Mouse (Mus musculus): ENCODE data around the gene Gp9. TPM values are rescaled to one million over a fixed set of nuclear protein-coding genes. Genes with fewer than 3 reads are reported as not detected.
"Not testable (repeated sequence)": the region's sequence is repeated elsewhere in the genome, so short reads cannot be mapped to it uniquely, and the experiment has no call there.

The Gp9 gene
- total RNA-seq, 2 experiments from 2014 or later, result 2.2 to 2.3 TPM

GRCm38 (mm10) chr6:87748531-87748930 lies 29.3 kb upstream of the Gp9 start:
- no peak for ATAC-seq (replicated peaks; ENCODE audit: poor library complexity)

DNA sequence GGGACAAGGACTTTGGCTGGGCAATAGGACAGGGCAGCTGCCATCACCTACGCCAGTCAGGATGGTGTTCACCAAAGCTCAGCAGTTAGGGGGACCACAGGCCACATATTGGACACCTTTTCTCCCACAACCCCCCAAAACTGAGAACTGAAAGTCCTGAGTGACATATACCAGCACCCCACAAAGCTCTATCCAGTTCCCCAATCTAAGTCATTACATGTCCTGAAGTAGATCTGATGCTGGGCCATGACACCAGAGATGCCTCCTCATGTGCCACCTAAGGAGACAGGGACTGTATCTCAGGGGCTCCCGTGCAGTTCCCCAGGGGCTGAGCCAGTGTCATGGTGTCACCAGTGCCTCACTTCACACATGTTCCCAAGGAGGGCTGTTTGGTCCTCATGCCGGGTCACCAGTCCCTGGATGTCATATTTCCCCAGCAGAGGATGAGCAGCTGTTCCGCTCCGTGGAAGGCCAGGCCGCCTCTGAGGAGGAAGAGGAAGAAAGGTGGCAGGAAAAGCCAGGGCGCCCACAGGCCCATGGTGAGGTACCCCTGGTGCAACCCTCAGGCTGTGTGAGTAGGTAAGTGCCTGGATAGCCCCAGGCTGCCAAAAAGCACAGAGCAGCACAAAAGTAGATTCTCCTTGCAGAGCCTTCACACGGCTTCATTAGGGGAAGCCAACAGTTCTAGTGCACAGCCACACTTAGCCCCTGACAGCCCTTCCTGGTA lies 27.5 kb upstream of the Gp9 start:
- peak; percentile 47 for ATAC-seq (replicated peaks; ENCODE audit: poor library complexity)

- no peak for ATAC-seq (replicated peaks; ENCODE audit: poor library complexity)
Measured at GRCm38 (mm10) chr6:87751574-87751973, 26.3 kb upstream of the Gp9 start.

DNA sequence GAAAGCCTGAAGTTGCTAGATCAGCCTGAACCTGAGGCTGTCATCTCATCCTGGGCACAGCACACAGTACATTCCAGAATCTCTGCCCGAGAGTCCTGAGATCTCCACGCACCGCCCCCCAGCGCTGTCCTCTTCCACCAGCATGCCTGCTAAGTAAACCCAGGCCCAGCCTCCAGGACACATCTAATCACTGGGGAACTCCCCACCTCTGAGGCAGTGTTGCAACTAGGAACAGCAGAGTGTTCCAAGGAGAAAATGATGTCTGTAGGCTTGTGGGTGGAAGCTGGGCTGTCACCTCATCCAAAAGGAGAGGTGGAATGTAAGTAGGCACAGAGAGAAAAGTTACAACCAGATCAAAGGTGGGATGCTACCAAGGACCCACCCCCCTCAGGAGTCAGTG lies 22.7 kb upstream of the Gp9 start:
- no peak for ATAC-seq (replicated peaks; ENCODE audit: poor library complexity)

DNA sequence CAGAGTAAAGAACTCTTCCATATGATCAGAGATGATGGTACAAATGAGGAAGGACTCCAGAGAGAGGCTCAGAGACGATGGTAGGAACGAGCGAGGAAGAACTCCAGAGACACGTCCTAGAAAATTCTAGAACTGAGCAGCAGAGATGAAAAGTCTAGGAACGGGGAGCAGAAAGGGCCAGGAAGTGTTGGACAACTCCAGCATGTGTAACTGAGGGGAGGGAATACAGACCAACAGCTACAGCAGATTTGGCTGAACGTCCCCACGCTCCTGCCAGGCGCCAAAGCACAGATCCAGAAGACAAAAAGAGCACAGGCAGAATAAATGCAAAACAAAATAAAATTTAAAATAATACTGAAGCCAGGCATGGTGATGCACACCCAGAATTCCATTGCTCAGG lies 21.0 kb upstream of the Gp9 start:
- no peak for ATAC-seq (replicated peaks; ENCODE audit: poor library complexity)

DNA sequence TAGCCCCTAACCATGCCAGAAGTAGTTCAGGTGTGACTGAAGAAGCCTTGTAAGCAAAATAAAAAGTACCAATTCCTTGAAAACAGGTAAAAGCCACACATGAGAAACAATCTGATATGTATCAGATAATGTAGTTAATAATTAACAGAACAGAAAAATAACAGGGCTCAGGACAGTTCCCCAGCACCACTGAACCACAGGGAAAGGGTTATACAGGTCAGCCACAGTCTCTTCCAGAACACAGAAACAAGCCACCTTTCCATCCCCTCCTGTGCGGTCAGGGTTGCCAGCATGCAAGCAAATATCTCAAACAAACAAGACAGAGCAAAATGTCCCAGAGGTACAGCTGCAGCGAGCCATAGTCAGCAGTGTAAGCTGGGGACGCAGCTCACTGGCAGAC lies 18.5 kb upstream of the Gp9 start:
- ATAC-seq (replicated peaks; ENCODE audit: poor library complexity), result no peak

DNA sequence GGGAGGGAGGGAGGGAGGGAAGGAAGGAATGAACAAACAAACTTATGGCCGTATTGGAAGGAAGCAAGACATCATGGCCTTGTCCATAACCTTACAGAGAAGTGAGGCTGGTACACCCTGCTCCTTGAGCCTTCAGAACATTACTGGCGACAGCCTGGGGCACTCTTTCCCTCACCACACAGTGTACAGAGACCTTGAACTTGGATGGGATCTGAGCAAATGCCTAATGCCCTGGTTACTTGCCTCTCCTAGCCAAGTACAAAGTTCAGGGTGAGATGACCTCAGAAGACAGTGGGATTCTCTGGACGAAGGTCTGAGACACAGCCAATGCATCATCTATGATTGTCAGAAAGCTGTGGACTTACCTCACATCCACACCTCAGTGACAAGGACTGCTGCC lies 18.0 kb upstream of the Gp9 start:
- ATAC-seq (replicated peaks; ENCODE audit: poor library complexity), result no peak

DNA sequence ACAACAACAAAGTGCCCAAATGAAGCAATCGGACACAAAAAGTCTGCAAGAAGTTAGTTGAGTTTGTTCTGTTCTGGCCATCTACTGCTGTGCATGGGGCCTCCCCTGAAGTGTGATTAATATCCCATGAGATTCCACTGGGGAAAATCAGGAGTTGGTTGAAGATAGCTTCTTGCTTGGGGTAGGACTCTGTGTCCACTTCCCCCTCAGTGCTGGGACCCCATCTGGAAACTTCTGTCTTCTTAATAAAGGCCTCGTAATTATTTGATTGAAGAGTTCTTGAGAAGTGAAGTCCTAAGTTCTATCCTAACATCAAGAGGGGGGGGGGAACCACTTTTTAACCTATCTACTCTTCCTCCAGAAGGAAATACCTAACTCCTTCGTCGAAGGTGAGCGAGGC lies 15.7 kb upstream of the Gp9 start:
- no peak for ATAC-seq (replicated peaks; ENCODE audit: poor library complexity)

DNA sequence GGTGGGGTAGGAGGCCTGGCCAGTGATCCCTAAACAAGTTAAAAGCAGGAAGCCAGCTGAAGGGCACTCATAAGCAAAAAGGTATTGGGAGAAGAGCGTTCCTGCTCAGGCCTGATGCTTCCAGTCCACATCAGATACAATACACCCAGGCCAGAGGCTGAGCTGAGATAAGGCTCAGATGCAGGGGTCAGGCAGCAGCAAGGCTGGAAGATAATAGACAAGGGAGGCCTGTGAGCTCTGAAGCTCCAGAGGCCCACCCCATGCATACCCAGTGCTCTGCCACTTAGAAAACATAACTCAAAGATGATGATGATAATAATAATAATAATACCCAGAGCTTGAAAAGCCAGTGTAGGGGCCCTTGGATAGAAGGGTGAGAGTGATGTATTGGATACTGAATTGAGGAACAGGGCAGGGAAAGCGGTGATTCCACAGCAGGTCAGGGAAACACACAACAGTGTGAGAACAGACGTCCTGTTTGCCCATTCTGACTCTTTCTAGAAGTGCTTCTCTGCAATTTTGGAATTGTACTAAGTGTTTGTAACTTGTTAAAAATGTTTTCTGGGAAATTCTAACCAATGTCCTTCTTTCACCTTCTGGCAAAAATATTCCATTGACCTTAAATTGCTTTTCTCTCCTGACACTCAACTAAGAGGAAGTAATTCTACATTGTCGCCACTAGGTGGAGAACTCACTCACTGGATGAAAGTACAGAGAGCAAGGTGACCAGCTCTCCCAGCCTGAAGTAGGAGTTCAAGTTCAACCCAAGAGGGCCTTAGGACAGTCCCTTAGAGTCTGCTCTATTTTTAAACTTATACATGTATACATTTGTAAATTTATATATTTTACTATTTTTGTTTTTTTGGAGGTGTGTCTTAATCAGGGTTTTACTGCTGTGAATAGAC lies 14.2 kb upstream of the Gp9 start:
- peak; percentile 97 for ATAC-seq (replicated peaks; ENCODE audit: poor library complexity)

GRCm38 (mm10) chr6:87764296-87764695 lies 13.6 kb upstream of the Gp9 start:
- ATAC-seq (replicated peaks; ENCODE audit: poor library complexity), result not testable (repeated sequence)

DNA sequence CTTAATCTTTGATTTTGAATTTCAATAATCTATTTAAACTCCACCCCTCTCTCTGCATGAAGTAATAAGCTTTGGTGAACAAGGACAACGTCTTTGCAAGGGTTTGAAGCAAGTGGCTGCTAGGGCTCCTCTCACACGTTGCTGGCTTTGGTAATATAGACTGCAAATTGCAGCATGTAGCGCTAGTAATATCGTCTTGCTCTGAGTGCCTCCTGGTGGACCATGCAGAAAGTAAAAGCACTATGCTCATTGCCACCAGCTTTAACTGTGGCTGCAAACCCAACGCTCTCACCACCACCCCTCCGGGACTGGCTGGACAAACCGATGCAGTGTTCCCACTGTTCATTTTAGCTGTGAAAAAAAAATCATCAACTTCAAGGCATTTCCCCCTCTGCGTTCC lies 7.2 kb upstream of the Gp9 start:
- peak; percentile 96 for ATAC-seq (replicated peaks; ENCODE audit: poor library complexity)

GRCm38 (mm10) chr6:87774466-87774865 lies 3.4 kb upstream of the Gp9 start:
- ATAC-seq (replicated peaks; ENCODE audit: poor library complexity), result no peak

GRCm38 (mm10) chr6:87774909-87775308 lies 3.0 kb upstream of the Gp9 start:
- no peak for ATAC-seq (replicated peaks; ENCODE audit: poor library complexity)

DNA sequence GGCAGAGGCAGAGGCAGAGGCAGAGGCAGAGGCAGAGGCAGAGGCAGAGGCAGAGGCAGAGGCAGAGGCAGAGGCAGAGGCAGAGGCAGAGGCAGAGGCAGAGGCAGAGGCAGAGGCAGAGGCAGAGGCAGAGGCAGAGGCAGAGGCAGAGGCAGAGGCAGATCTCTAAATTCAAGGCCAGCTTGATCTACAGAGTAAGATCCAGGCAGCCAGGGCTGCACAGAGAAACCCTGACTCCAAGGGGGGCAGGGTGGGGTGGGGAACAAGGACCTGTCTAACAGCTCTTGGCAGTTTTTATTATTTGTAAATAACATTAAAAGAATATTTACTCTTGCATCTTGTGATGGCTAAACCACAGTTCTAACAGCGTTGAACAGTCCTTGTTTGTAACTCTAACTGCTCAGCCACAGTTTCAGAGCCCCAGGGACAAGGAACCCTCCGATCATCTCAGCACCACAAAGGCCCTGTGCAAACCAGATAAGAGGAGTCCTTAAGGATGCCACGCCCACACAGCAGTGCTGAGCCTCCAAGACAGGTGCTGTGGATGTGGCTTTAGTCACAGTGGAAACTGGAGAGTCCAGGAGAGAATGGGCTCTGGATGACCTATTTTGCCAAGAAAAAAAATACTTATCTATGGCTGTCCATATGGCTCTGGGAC lies 2.2 kb upstream of the Gp9 start:
- ATAC-seq (replicated peaks; ENCODE audit: poor library complexity), result peak; percentile 91

DNA sequence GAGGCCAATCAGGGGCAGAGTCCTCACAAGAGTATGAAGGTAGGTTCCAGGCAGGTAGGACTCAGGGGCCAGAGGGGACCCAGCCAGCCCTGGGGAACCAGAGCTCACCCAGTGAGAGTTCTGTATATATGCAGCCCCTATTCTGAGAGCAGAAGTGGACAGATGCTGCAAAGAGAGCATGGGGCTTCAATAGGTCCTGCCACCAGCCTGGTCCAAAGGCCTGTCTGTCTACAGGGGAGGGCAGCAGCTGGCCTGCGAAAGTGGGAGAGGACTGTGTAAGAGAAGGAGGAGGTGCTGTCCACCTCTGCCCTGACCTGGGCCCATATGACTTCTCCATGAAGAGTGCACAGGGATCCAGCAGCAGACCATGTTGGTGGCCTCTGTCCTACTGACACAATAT lies 1.2 kb upstream of the Gp9 start:
- no peak for ATAC-seq (replicated peaks; ENCODE audit: poor library complexity)

- peak; percentile 50 for ATAC-seq (replicated peaks; ENCODE audit: poor library complexity)
Measured at GRCm38 (mm10) chr6:87778294-87779173, 662 bp downstream of the Gp9 start.

DNA sequence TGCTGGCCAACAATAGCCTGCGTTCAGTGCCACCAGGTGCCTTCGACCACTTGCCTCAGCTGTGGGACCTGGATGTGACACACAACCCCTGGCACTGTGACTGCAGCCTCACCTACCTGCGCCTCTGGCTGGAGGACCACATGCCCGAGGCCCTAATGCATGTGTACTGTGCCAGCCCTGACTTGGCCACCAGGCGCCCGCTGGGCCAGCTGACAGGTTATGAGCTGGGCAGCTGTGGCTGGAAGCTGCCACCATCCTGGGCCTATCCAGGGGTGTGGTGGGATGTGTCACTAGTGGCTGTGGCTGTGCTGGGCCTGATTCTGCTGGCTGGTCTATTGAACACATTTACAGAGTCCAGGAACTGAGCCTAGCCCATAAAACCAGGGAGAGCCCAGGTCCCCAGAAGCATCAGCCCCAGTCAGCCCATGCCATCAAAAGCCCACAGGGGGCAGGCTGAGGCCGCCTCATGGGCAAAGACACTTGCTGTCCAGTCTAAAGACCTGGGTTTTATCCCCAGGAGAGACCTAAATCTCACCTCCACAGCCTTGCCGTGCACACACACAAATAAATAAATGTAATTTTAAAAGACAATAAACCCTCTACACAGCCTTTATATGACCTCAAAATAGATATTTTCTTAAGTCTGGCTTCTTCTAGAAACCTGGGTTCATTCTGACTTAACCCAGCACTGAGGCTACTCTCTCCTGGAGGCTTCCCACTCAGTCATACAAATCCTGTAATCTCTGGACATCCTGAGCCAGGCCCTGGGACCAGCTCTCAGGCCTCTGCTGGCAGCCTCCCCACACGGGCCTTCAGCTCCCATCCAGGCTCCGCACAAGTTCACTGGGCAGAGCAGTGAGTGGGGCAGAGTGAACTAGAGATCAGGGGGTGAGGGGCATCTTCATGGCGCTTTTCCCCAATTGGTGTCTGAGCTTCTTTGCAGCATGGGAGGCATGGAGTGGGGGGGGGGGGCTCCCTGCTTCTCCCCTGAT lies 1.6 kb downstream of the Gp9 start:
- ATAC-seq (replicated peaks; ENCODE audit: poor library complexity), result no peak

DNA sequence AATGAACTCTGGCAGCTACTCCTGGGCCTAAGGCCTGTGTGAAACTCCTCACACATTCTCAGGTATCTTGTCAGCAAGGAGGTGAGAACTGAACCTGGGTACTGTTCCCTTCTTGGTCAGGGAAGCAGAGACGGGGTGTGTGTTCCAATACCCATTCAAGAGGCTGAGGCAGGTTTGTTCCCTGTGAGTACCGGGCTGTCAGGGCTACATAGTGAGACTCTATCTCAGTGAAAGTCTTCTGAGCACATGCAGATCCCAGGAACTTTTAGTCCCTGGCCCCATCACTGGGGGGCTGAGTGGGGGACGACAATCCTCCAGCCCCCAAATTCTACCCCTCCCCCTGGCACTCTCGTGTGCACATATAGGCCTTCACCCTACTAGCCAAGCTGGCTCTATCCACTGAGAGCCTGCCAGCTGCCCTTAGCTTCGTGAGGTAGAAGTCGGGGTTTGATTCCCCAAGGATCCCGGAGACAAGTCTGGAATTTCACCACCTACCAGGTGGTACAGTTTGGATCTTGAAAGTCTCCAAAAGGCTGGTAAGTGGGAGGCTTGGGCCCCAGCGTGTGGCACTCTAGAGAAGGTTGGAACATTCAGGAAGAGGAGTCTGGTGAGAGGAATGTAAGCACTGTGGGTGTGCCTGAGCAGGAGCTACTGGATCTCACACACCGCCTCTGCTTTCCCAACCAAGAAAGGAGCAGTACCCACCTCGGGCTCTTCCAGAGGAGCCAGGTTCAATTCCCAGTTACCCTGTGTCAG lies 2.9 kb downstream of the Gp9 start:
- ATAC-seq (replicated peaks; ENCODE audit: poor library complexity), result no peak

- ATAC-seq (replicated peaks; ENCODE audit: poor library complexity), result no peak
Measured at GRCm38 (mm10) chr6:87784033-87784432, 6.2 kb downstream of the Gp9 start.

All from megakaryocyte progenitor cell, adult 5-6 weeks (primary cell).